Mouse (Mus musculus) embryo, embryonic 9.5 days (tissue): Measurements from ENCODE around the gene Acap1.
"Not testable (repeated sequence)": the region's sequence is repeated elsewhere in the genome, so short reads cannot be mapped to it uniquely, and the experiment has no call there.

ENCODE experiments used
- DNase-seq: peaks from one replicate; pipeline ENCODE4 v3.0.0-alpha.2; 2017; ENCODE audit errors: extremely low spot score

Gene Acap1

GRCm38 (mm10) chr11:69895291-69895690, at the start of gene Acap1:
Gene Acap1 (minus strand): TSS chr11:69895539.
- no peak for DNase-seq

GRCm38 (mm10) chr11:69940962-69941361, 45.6 kb upstream of the Acap1 start:
- no peak for DNase-seq

DNA sequence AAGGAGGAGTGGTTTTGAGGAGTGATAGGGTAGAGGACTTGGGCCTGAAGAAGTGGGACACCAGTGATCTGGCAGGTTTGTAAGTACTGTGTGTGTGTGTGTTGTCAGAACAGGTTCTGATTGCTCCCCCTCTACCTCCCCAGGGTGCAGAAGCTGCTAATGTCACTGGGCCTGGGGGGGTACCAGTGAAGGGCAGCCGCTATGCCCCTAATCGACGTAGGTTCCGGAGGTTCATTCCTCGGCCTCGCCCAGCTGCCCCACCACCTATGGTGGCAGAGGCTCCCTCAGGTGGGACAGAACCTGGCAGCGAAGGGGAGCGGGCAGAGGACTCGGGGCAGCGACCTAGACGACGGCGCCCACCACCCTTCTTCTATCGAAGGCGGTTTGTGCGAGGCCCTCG, 44.4 kb upstream of the Acap1 start:
- DNase-seq: no peak

DNA sequence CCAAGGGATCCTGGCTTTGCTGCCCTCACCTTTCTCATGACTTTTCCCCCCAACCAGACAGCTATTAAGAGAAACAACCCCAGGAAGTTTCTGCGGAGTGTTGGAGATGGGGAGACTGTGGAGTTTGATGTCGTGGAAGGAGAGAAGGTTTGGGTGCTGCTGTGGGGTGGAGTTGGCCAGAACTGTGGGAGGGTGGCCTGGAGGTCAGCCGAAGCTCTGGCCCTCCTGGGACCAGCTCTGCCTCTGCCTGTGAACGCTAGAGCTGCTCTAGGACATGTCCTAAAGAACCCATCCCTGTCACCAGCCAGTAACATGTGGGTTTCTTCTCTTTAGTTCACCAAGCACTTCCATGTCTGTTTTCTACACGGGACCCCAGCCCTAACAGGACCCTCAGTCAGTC, 43.8 kb upstream of the Acap1 start:
- DNase-seq: no peak

GRCm38 (mm10) chr11:69938401-69938979, 43.2 kb upstream of the Acap1 start:
- no peak for DNase-seq

DNA sequence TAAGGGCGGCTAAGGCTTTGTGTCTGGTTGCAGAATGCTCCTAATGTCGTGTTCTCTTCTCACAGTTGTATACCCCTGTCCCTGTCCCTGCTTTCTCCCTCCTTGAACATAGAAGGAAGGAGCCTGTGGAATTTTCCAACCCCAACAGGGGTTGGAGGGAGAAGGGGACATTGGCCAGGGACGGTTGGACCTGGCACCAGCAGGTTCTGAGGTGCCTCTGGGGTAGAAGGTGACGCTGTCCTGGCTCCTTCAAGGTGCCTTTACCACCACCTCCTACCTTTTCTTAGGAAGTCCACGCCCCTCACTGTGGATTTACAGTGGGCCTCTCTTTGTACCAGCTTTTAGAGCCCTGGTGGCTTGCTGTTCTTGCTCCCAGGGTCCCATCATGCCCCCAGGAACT, 42.5 kb upstream of the Acap1 start:
- DNase-seq: no peak

- no peak for DNase-seq
These were observed 42.0 kb upstream of the Acap1 start for GRCm38 (mm10) chr11:69937385-69937784.

DNA sequence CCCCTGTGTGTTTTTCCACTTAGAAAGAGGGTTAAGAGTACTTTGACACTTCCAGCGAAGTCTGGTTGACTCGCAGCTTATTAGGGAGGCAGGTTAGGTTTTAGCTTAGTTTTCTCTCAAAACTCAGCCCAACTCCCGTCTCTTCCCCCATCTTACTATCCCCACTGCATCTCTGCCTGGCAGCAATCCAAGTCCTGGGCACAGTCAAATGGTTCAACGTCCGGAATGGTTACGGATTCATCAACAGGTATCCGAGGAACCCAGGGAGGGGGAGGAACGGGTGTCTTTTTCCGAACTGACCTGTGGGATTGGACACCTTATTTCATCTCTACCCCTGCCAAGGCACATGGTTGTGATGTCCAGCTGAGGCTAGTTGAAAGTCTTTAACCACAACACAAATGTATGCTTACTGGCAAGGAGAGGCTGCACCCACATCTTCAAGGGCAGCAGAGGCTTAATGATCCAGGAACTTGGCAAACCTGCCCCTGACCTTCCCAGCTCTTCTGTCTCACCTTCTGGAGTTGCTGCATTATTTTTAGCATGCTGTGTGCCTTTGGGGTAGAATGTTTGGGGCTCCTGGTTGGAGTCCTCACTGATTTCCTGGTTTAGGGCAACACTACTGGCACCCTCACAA, 41.5 kb upstream of the Acap1 start:
- no peak for DNase-seq

DNA sequence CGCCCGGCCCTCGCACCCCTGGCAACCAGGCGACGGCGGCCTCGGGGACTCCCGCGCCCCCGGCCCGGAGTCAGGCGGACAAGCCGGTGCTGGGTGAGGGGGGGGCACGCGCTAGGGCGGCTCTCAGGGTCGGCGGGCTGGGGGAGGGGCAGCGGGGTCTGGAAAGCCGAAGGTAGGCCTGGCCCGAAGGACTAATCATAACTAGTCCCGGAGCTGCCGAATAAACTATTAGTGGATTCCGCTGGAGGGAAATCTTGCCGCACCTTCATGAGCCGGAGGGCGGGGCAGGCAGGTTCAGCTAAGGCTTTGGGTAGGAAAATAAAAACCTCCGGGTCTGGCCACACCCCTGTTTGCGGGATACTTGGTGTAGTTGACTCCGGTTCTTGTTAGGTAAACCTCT, 40.8 kb upstream of the Acap1 start:
- no peak for DNase-seq

DNA sequence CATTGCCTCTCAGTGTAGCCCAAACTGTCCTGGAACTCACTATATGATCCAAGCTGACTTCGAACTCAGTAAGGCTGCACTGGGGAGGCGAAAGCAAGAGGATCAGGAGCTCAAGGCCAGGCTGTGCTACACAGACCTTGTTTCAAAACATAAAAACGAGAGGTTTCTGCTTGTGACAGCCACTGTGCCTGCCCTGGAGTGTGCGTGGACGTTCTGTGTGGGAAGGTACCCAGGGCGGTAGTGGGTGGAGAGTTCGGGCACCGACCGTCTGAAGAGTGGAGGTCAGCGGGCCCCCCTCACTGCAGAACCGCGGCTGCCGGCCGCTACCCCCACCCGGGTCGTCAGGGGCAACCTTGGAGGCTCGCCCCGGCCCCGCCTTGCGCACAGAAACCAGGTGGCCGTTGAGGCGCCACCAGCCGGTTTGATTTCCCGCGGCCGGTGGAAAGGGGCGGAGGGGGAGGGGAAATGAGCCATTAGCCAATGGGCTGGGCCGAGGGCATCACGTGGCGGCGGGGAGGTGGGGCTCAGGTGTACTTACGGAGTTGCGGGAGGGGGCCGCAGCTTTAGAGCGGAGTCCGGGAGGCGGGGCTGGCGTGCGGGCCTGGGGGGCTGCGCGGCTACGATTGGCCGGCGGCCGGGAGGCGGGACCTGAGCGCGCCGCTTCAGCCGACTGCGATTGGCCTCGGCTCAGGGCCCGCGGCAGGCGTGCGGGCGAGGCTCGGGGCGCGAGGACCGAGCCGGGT, 40.0 kb upstream of the Acap1 start, which contains the start of gene Ybx2:
TSS of gene Ybx2 (plus strand) at position 660 of the 743 bp plus-strand sequence.
- peak; percentile 90 for DNase-seq

DNA sequence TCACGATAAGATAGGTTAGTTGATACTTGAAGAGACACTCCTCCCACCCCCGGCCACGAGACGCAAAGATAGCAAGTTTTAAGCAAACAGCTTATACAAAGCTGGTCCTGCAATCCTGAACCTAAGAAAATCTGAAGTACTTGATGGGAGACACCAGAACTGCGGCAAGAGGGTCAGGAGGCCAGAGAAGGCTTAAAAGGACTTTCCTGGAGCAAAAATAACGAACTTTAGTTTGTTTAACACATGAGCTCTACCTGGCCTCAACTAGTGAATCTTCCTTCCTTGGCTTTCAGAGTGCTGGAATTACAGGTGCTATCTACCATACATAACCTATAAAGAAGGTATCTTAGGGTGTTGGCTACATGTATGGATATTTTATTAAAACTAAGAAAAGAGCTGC, 39.3 kb upstream of the Acap1 start:
- DNase-seq: no peak

DNA sequence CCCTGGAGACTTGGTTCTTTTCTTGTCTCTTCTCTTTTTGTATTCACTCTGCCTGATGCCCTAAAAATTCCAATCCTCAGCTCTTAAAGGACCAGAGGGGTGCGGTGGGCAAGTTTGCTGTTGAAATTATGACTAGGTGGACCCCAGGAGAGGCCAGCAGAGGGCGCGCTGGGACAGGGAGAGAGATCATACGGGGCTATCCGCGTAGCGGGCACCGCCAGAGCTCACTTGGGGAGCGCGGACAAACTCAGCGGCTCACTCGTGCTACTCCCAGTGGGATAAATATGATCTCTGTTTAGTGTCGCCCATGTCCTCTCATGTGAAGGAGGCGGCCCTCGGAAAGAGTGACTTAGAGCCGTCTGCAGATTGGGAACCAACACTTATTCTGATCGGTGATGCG, 38.8 kb upstream of the Acap1 start:
- DNase-seq: peak; percentile 93

DNA sequence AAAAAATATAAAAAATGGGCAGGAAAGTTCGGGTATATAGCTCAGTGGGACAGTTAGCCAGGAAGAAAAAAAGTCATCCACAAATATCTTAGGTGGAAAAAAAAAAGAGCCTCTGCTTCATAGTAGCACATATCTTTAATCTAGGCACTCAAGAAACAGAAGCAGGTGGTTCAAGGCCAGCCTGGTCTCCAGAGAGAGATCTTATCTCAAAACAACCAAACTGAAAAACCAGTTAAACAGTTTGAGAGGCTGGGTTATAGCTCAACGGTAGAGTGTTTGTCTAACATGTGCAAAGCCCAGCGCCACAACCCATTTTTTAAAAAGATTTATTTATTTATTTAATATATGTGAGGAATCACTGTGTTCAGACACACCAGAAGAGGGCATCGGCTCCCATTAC, 37.7 kb upstream of the Acap1 start:
- DNase-seq: no peak

DNA sequence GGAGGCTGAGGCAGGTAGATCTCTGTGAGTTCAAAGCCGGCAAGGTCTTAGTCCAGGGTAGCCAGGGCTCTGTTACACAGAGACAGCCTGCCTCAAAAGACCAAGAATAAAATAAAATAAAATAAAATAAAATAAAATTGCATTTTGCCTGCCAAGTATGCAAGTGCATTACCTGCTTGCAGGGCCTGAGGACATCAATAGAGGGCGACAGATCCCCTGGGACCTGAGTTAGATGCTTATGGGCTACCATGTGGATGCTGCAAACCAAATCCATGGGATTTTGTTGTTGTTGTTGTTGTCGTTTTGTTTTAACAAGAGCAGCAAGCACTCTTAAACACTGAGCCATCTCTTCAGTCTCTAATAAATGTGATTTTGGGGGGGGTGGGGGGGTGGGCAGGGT, 36.9 kb upstream of the Acap1 start:
- no peak for DNase-seq

DNA sequence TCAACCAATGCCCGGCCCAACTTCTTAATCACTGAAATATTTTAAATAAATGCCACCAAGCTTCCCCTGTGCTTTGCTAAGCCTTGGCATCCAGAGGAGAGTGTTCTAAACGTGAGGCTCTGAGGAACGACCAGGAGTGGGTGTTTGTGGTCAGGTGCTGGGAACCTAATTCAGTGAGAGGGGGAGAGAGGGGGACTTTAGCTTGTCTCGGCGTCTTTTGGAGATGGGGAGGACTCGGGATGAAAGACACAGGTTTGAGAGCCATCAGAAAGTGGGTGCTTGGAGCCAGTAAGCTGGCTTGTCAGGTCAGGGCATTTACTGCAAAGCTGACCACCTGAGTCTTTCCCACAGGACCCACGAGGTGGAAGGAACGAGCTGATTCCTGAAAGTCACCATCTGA, 36.4 kb upstream of the Acap1 start:
- DNase-seq: no peak

GRCm38 (mm10) chr11:69930967-69931537, 35.7 kb upstream of the Acap1 start:
- DNase-seq: no peak

DNA sequence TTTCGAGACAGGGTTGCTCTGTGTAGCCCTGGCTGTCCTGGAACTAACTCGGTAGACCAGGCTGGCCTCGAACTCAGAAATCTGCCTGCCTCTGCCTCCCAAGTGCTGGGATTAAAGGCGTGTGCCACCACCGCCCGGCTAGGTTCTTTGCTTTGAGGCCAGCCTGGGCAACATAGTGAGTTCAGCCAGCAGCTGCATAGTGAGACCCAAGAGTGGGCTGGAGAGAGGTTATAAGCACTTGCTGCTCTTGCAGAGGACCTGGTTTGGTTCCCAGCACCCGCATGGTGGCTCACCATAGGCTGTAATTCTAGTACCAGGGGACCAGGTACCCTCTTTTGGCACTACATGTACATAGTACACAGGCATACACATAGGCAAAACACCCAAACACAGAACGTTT, 34.8 kb upstream of the Acap1 start:
- DNase-seq: not testable (repeated sequence)

GRCm38 (mm10) chr11:69929712-69930111, 34.4 kb upstream of the Acap1 start:
- no peak for DNase-seq

DNA sequence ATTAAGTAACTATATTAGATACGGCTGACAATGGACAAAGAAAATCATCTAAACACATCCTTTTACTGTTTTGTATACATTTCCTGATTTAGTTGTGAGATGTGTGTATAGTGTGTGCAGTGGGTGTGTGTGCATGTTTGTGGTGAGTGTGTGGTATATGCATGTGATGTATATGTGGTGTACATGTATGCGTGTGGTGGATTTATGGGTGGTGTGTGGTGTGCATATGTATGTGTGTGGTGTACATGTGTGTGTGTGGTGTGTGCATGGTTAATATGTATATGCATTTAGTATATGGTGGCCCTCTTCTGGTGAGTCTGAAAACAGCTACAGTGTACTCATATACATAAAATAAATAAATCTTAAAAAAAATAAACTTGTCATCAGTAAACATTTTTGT, 32.2 kb upstream of the Acap1 start:
- no peak for DNase-seq

GRCm38 (mm10) chr11:69922796-69923195, 27.5 kb upstream of the Acap1 start:
- no peak for DNase-seq

GRCm38 (mm10) chr11:69922012-69922756, 26.8 kb upstream of the Acap1 start:
- DNase-seq: no peak
